13 mouse cellular contexts compared by ENCODE assay signal in the genomic region with DNA sequence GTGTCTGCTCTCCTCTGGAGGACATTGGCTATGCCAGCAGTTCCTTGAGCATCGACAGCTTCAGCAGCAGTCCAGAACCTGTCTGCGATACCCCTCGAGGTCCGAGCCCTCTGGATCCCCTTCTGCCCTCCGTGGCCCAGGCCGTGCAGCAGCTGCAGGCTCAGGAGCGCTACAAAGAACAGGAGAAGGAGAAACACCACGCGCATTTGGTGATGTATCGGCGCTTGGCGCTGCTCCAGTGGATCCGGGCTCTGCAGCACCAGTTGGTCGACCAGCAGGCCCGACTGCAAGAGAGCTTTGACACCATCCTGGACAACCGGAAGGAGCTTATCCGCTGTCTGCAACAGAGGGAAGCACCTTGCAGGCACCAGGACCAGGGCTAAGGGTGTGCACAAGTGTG. TPM values are rescaled to one million over a fixed set of nuclear protein-coding genes. Genes with fewer than 3 reads are reported as not detected.
DNase-seq lines count a peak whose midpoint lies in the region.
"Had no signal": no experiment of that assay in that cellular context is flagged by ENCODE, and none has a peak within 500 bp of the region (broad histone marks: within the 10 kb centered on the region; RNA-seq: fewer than 3 reads in every experiment).

No protein-coding gene starts in this region.

- H3K27me3 ChIP-seq in embryonic facial prominence, embryonic 10.5 days (replicated peaks; ENCODE audit: low read depth, poor library complexity, severe bottlenecking): peaks cover 40% of the 10 kb centered on the region
- H3K27me3 ChIP-seq: limb, embryonic 13.5 days; neural tube, embryonic 15.5 days had no signal

- H3K27ac ChIP-seq in embryonic facial prominence, embryonic 10.5 days (replicated peaks): no peak overlapping the region
- H3K27ac ChIP-seq: limb, embryonic 13.5 days; neural tube, embryonic 15.5 days had no signal

- WGBS in embryonic facial prominence, embryonic 10.5 days: 91% methylated on average over 17 of the region's 17 CpGs

- DNase-seq in layer of hippocampus, adult 11-12 months (ENCODE audit: low spot score): peak; percentile 38
- no peak for DNase-seq in layer of hippocampus, postnatal 14 days (ENCODE audit: low spot score in 2 of 2)
- peak; percentile 69 for DNase-seq in MN1 (ENCODE audit: low spot score)
- DNase-seq in cerebellum, adult 18-20 months: peak; percentile 44 to 62
- DNase-seq in layer of hippocampus, adult 18-20 months (ENCODE audit: low spot score in 2 of 2): peak; percentile 27 to 58
- DNase-seq in retina, postnatal 1 day: no peak
- DNase-seq in embryonic facial prominence, embryonic 10.5 days (ENCODE audit: low spot score): no peak
- DNase-seq: adrenal gland, postnatal 25 days; gastrocnemius, postnatal 10 days; kidney, adult 9 months; liver, postnatal 0 days had no signal

- no peak overlapping the region for H3K4me3 ChIP-seq in embryonic facial prominence, embryonic 10.5 days
- H3K4me3 ChIP-seq: limb, embryonic 13.5 days; neural tube, embryonic 15.5 days had no signal

- peaks cover 10% of the 10 kb centered on the region for H3K4me1 ChIP-seq in embryonic facial prominence, embryonic 10.5 days

- peaks cover 9% of the 10 kb centered on the region; the same call in 1 of the 2 replicates for H3K36me3 ChIP-seq in embryonic facial prominence, embryonic 10.5 days (replicated peaks)

- H3K9me3 ChIP-seq in embryonic facial prominence, embryonic 10.5 days: no peaks in the 10 kb centered on the region
- H3K9me3 ChIP-seq: limb, embryonic 13.5 days; neural tube, embryonic 15.5 days had no signal

RNA-seq across cellular contexts. Expression of a gene that starts 2.4 kb away (rescaled TPM):
- 10 to 100 TPM; 68.6 TPM for total RNA-seq in layer of hippocampus, postnatal 14 days (2021)
- 10 to 100 TPM; 70.4 to 71.1 TPM for total RNA-seq in layer of hippocampus, adult 18-20 months (2021)
- polyA plus RNA-seq in embryonic facial prominence, embryonic 10.5 days (2016; fragmentation: Nextera tagmentation; extraction: Ambion mirVana): 1.6 and 1.7 TPM in 2 replicates

RNA-seq across cellular contexts. Expression of a gene that starts 55.3 kb away (rescaled TPM):
- total RNA-seq in layer of hippocampus, postnatal 14 days (2021): 1 to 10 TPM; 2.5 to 2.6 TPM
- total RNA-seq in layer of hippocampus, adult 18-20 months (2021): under 1 TPM; 0.87 to 0.91 TPM
- 56.2 and 58.8 TPM in 2 replicates for polyA plus RNA-seq in embryonic facial prominence, embryonic 10.5 days (2016; fragmentation: Nextera tagmentation; extraction: Ambion mirVana)

Comparison
In these comparisons a context has a peak if more than half of its experiments do, and no peak if none do; other contexts are left out.
1. DNase-seq: peak in layer of hippocampus, adult 11-12 months (single experiment), MN1 (single experiment), cerebellum, adult 18-20 months (2 of 2) and layer of hippocampus, adult 18-20 months (2 of 2); none in layer of hippocampus, postnatal 14 days (0 of 2), retina, postnatal 1 day (single experiment) and embryonic facial prominence, embryonic 10.5 days (single experiment).